1 mouse cellular context compared by ENCODE assay signal in genomic region chr8:123243053-123243452, GRCm38 (mm10).
TF ChIP-seq lines count a peak whose summit lies in the region.

No protein-coding gene starts in this region.

TF ChIP-seq in CH12.LX, 34 proteins besides CTCF, POLR2A, EP300 and RAD21:
- TF ChIP-seq CHD1 (IDR thresholded peaks at IDR 0.05; ENCODE audit: low read depth, low read length) (no peak), SMC3 (IDR thresholded peaks at IDR 0.05; ENCODE audit: low read depth, low read length) (peak; percentile 38), POLR2AphosphoS2 (IDR thresholded peaks at IDR 0.05; ENCODE audit: low read depth, low read length) (no peak)
